Mouse (Mus musculus) CD4-positive, CD25-positive, alpha-beta regulatory T cell, adult 9 weeks (primary cell): ENCODE measurements around the gene 4933402D24Rik. TPM values are rescaled to one million over a fixed set of nuclear protein-coding genes. Genes with fewer than 3 reads are reported as not detected.

Experiments used
- polyA plus RNA-seq: library from polyadenylated mRNA; unstranded; fragments of 100-300 nt; shearing (Covaris generic); gene quantifications from one replicate; pipeline ENCODE4 v1.2.1, GENCODE M21; 2017

Gene 4933402D24Rik
- not detected for polyA plus RNA-seq

GRCm38 (mm10) chr1:63769167-63769566 lies at the start of gene 4933402D24Rik:
TSS of gene 4933402D24Rik (minus strand) at chr1:63769267.

GRCm38 (mm10) chr1:63730240-63730771 lies 38.8 kb downstream of the 4933402D24Rik start, which contains the start of the genes Mdh1b and Fastkd2:
TSS of gene Mdh1b (minus strand) at chr1:63730318.
TSS of gene Fastkd2 (plus strand) at chr1:63730614.

Other genes with a start within 250 kb of the 4933402D24Rik start
- gene Gm39653, start 153.3 kb downstream of the 4933402D24Rik start, polyA plus RNA-seq: not detected
- not detected for gene Dytn, start 82.3 kb downstream of the 4933402D24Rik start, polyA plus RNA-seq
- gene Mdh1b, start 38.9 kb downstream of the 4933402D24Rik start, polyA plus RNA-seq: not detected
- 47.3 TPM for gene Fastkd2, start 38.7 kb downstream of the 4933402D24Rik start, polyA plus RNA-seq